Mouse (Mus musculus): ENCODE measurements around the gene Sept9. TPM values are rescaled to one million over a fixed set of nuclear protein-coding genes. Genes with fewer than 3 reads are reported as not detected.

Sept9 gene
- polyA plus RNA-seq, 1 experiment from 2014 or later, result 111 TPM

DNA sequence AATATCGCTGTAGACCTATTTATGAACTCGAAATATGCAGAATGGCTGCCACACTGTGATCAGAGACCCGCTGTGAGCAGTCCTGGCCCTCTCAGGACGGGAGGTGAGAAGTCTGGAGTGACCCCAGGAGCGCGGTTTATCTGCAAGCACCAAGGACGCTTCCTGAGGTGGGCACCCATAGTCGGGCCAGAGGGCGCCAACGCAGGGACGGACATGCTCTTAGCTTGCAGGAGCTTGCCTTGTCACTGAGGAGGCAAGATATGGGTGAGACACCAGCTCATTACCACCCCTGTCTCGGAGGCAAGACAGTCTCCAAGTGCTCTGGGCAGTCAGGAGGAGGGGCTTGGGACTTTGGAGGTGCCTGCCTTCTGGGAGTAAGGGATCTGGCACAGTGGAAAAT is 2.4 kb downstream of the Sept9 start:
- Histone ChIP-seq H3K4me2 (no peak overlapping the region), H3K9ac (ENCODE audit: low read depth, low read length) (no peak overlapping the region), H3K36me3 (ENCODE audit: control insufficient read depth, insufficient read depth, low read length) (no peaks in the 10 kb centered on the region), H3K27ac (ENCODE audit: low read depth, low read length) (no peak overlapping the region), H3K9me3 (ENCODE audit: control insufficient read depth, low read length) (no peaks in the 10 kb centered on the region), H3K4me1 (replicated peaks; ENCODE audit: control insufficient read depth, insufficient read depth, low read length) (peaks cover 13% of the 10 kb centered on the region), H3K4me3 (ENCODE audit: low read depth, low read length) (no peak overlapping the region), H3K27me3 (replicated peaks; ENCODE audit: control insufficient read depth, insufficient read depth, low read length) (peaks cover 49% of the 10 kb centered on the region)
- 84% methylated on average over 12 of the region's 12 CpGs for WGBS
- ATAC-seq (replicated peaks; ENCODE audit: low FRiP score) (no peak), DNase-seq (ENCODE audit: low spot score) (no peak)

DNA sequence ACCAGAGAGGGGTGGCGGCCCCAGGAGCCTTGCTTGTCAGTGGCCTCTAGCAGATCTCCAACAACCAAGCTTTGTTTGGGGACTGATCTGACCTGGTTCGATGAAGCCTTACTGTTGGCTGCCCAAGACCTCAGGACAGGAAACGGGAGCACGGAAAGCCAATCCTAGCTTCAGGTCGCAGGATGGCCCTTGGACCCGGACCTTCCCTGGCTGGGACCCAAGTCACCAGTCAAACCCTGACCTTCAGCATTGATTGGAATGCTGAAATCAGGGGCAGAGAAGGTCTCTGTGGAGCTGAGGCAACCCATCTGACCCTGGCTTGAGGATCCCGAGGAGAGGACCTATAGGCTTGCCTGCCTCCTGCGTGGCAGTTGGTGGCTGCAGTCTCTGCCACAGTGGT is 5.1 kb downstream of the Sept9 start:
- peaks cover 33% of the 10 kb centered on the region for H3K27me3 ChIP-seq (replicated peaks; ENCODE audit: control insufficient read depth, insufficient read depth, low read length)
- DNase-seq (ENCODE audit: low spot score) (no peak), ATAC-seq (replicated peaks; ENCODE audit: low FRiP score) (peak; percentile 57)
- no peaks in the 10 kb centered on the region for H3K9me3 ChIP-seq (ENCODE audit: control insufficient read depth, low read length)
- H3K27ac ChIP-seq (ENCODE audit: low read depth, low read length), result peak overlapping the region; percentile 70
- H3K4me1 ChIP-seq (replicated peaks; ENCODE audit: control insufficient read depth, insufficient read depth, low read length), result peaks cover 12% of the 10 kb centered on the region
- H3K4me3 ChIP-seq (ENCODE audit: low read depth, low read length), result no peak overlapping the region
- no peak overlapping the region for H3K9ac ChIP-seq (ENCODE audit: low read depth, low read length)
- H3K36me3 ChIP-seq (ENCODE audit: control insufficient read depth, insufficient read depth, low read length), result no peaks in the 10 kb centered on the region
- H3K4me2 ChIP-seq, result peak overlapping the region; percentile 18
- 66% methylated on average over 8 of the region's 8 CpGs for WGBS

DNA sequence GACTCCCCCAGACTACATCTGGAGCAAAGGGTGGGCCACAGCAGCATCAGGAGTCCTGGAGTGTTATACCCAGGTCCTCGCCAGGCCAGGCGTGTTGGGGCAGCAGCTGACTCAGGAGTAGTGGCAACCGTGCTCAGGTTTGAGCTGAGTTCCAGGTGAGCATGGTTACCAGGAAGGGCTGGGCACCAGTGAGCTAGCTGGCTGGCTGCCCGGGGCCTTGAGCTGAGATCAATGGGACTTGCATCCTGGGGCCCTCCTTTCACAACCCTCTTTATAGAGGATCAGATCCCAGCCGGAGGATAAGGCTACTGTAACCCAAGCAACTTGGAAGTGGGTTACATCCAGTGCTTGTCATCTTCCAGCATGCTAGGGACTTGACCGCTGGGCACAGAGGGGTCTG is 5.6 kb downstream of the Sept9 start:
- Histone ChIP-seq H3K27me3 (replicated peaks; ENCODE audit: control insufficient read depth, insufficient read depth, low read length) (peaks cover 29% of the 10 kb centered on the region), H3K9me3 (ENCODE audit: control insufficient read depth, low read length) (no peaks in the 10 kb centered on the region), H3K4me2 (peak overlapping the region; percentile 18), H3K9ac (ENCODE audit: low read depth, low read length) (no peak overlapping the region), H3K27ac (ENCODE audit: low read depth, low read length) (peak overlapping the region; percentile 65; the same call in 1 of the 2 replicates), H3K36me3 (ENCODE audit: control insufficient read depth, insufficient read depth, low read length) (no peaks in the 10 kb centered on the region), H3K4me3 (ENCODE audit: low read depth, low read length) (no peak overlapping the region), H3K4me1 (replicated peaks; ENCODE audit: control insufficient read depth, insufficient read depth, low read length) (peaks cover 8% of the 10 kb centered on the region; the same call in 1 of the 2 replicates)
- ATAC-seq (replicated peaks; ENCODE audit: low FRiP score) (no peak), DNase-seq (ENCODE audit: low spot score) (no peak)
- WGBS, result 77% methylated on average over 6 of the region's 6 CpGs

DNA sequence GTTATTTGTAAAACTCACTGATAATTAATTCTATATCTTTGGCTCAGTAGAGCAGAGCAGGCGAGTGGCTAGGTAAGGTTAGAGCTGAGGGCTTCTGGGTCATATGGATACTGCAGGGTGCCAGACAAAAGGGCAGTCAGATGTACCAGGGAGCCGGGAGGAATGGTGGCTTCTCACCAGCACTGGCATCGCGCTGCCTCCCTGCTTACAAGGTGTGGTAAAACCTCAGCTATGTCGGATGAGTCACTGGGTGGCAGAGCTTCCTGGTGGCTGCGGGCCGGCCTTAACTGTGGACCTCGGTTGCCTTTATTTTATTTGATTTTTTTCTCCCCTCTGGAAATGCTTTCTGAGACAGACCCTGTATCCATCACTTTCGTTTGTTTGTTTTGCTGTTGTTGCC is 6.0 kb downstream of the Sept9 start:
- peak overlapping the region; percentile 18 for H3K4me2 ChIP-seq
- DNase-seq (ENCODE audit: low spot score) (no peak), ATAC-seq (replicated peaks; ENCODE audit: low FRiP score) (no peak)
- no peak overlapping the region for H3K4me3 ChIP-seq (ENCODE audit: low read depth, low read length)
- no peak overlapping the region for H3K27ac ChIP-seq (ENCODE audit: low read depth, low read length)
- no peaks in the 10 kb centered on the region for H3K36me3 ChIP-seq (ENCODE audit: control insufficient read depth, insufficient read depth, low read length)
- H3K4me1 ChIP-seq (replicated peaks; ENCODE audit: control insufficient read depth, insufficient read depth, low read length), result peaks cover 8% of the 10 kb centered on the region; the same call in 1 of the 2 replicates
- H3K9ac ChIP-seq (ENCODE audit: low read depth, low read length), result no peak overlapping the region
- no peaks in the 10 kb centered on the region for H3K9me3 ChIP-seq (ENCODE audit: control insufficient read depth, low read length)
- 74% methylated on average over 9 of the region's 9 CpGs for WGBS
- peaks cover 25% of the 10 kb centered on the region for H3K27me3 ChIP-seq (replicated peaks; ENCODE audit: control insufficient read depth, insufficient read depth, low read length)

DNA sequence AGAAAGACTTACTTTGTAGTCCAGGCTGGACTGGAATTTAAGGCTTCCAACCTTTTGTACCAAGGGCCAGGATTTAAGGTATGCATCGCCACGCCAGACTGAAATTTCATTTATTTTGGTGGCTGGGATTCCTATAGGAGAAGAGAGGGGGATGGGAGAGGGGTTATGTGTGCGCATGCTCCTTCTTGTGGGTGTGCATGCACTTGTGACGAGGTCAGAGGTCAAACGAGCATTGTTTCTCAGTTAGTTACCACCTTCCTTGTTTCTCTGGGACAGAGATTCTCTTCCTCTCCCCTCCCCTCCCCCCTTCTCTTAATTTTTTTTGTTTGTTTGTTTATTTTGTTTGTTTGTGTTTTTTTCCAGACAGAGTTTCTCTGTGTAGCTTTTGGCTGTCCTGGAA is 8.0 kb downstream of the Sept9 start:
- H3K9ac ChIP-seq (ENCODE audit: low read depth, low read length), result no peak overlapping the region
- ATAC-seq (replicated peaks; ENCODE audit: low FRiP score), result no peak
- H3K36me3 ChIP-seq (ENCODE audit: control insufficient read depth, insufficient read depth, low read length), result no peaks in the 10 kb centered on the region
- H3K27me3 ChIP-seq (replicated peaks; ENCODE audit: control insufficient read depth, insufficient read depth, low read length), result peaks cover 9% of the 10 kb centered on the region; the same call in 1 of the 2 replicates
- peaks cover 8% of the 10 kb centered on the region; the same call in 1 of the 2 replicates for H3K4me1 ChIP-seq (replicated peaks; ENCODE audit: control insufficient read depth, insufficient read depth, low read length)
- H3K9me3 ChIP-seq (ENCODE audit: control insufficient read depth, low read length), result no peaks in the 10 kb centered on the region
- WGBS, result 68% methylated on average over 5 of the region's 5 CpGs
- DNase-seq (ENCODE audit: low spot score), result no peak
- no peak overlapping the region for H3K27ac ChIP-seq (ENCODE audit: low read depth, low read length)
- H3K4me3 ChIP-seq (ENCODE audit: low read depth, low read length), result no peak overlapping the region
- H3K4me2 ChIP-seq, result no peak overlapping the region

DNA sequence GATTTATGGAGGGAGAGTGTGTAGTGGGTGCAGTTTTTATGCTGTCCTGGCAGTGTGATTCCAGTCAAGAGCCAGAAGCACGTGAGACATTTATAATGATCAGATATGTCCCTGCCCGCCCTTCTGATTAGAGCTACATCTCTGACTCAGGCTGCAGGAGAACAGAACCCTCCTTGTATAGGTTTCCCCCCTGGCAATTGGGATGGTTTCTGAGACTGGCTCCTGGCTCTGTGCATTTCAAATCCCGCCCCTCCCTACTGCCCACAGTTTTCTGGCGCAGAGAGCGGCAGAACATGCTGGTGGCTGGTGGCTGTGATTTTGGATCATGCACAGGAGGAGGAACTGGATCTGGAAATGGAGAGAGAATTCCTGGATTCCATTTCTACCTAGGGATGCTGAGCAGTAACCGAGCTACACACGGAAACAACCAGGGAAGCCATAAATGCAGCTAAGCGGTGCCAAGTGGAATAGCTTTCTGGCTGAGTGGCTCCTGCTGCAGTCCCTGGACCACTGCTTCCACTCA is 8.8 kb downstream of the Sept9 start:
- WGBS, result 85% methylated on average over 8 of the region's 8 CpGs
- peaks cover 8% of the 10 kb centered on the region; the same call in 1 of the 2 replicates for H3K4me1 ChIP-seq (replicated peaks; ENCODE audit: control insufficient read depth, insufficient read depth, low read length)

DNA sequence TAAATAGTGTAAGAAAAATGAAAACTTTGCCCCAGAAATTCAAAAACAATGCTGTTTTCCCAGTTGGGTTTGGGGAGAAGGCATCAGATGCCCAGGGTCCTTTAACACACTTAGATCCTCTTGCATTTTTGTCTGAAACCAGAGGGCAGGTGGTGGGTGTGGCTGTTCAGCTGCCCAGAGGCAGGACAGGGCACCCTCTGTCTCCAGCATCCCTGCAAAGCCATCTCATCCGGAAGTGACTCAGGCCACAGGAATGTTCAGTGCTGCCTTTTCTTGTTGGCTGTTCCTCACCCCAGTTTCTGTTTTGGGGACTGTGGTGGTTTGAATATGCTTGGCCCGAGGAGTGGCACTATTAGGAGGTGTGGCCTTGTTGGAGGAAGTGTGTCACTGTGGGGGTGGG is 17.3 kb downstream of the Sept9 start:
- H3K9me3 ChIP-seq (ENCODE audit: control insufficient read depth, low read length), result no peaks in the 10 kb centered on the region
- ATAC-seq (replicated peaks; ENCODE audit: low FRiP score), result no peak
- no peak overlapping the region for H3K9ac ChIP-seq (ENCODE audit: low read depth, low read length)
- H3K27me3 ChIP-seq (replicated peaks; ENCODE audit: control insufficient read depth, insufficient read depth, low read length), result no peaks in the 10 kb centered on the region
- H3K4me2 ChIP-seq, result no peak overlapping the region
- DNase-seq (ENCODE audit: low spot score), result no peak
- no peaks in the 10 kb centered on the region for H3K4me1 ChIP-seq (replicated peaks; ENCODE audit: control insufficient read depth, insufficient read depth, low read length)
- 69% methylated on average over 2 of the region's 2 CpGs for WGBS
- no peak overlapping the region for H3K27ac ChIP-seq (ENCODE audit: low read depth, low read length)
- H3K4me3 ChIP-seq (ENCODE audit: low read depth, low read length), result no peak overlapping the region
- H3K36me3 ChIP-seq (ENCODE audit: control insufficient read depth, insufficient read depth, low read length), result no peaks in the 10 kb centered on the region

More for the DNA sequence above, 8.8 kb downstream of the Sept9 start:
- DNase-seq (ENCODE audit: low spot score) (no peak), ATAC-seq (replicated peaks; ENCODE audit: low FRiP score) (no peak)
- no peak overlapping the region for H3K4me2 ChIP-seq
- H3K27me3 ChIP-seq (replicated peaks; ENCODE audit: control insufficient read depth, insufficient read depth, low read length), result 0 out of 2 replicates have a peak, but pooled peaks cover 5% of the 10 kb centered on the region
- no peaks in the 10 kb centered on the region for H3K9me3 ChIP-seq (ENCODE audit: control insufficient read depth, low read length)
- no peaks in the 10 kb centered on the region for H3K36me3 ChIP-seq (ENCODE audit: control insufficient read depth, insufficient read depth, low read length)
- no peak overlapping the region for H3K27ac ChIP-seq (ENCODE audit: low read depth, low read length)
- H3K9ac ChIP-seq (ENCODE audit: low read depth, low read length), result no peak overlapping the region
- no peak overlapping the region for H3K4me3 ChIP-seq (ENCODE audit: low read depth, low read length)

DNA sequence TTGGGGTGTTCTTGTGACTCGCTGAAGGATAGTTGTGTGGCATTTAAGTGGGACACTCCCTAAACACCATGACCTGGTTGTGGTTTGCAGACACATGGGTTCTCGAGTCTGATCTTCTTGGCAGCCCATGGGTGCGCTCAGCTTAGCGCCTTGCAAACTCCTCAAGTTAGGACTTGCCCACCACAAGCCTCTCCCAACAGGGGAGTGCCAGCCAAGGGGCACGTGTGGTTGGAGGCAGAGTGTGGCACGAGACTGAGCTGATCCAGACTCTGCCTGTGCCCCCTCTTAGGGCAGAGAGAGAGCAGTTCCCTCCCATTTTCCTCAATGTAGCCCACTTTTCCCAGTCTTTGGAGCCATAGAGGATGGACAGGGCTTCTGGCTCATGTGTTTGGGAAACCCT is 18.6 kb downstream of the Sept9 start:
- Histone ChIP-seq H3K27ac (ENCODE audit: low read depth, low read length) (no peak overlapping the region), H3K4me2 (no peak overlapping the region), H3K4me3 (ENCODE audit: low read depth, low read length) (no peak overlapping the region), H3K27me3 (replicated peaks; ENCODE audit: control insufficient read depth, insufficient read depth, low read length) (no peaks in the 10 kb centered on the region), H3K4me1 (replicated peaks; ENCODE audit: control insufficient read depth, insufficient read depth, low read length) (peaks cover 4% of the 10 kb centered on the region; the same call in 1 of the 2 replicates), H3K36me3 (ENCODE audit: control insufficient read depth, insufficient read depth, low read length) (no peaks in the 10 kb centered on the region), H3K9ac (ENCODE audit: low read depth, low read length) (no peak overlapping the region), H3K9me3 (ENCODE audit: control insufficient read depth, low read length) (no peaks in the 10 kb centered on the region)
- no peak for DNase-seq (ENCODE audit: low spot score)
- WGBS, result 77% methylated on average over 6 of the region's 6 CpGs
- ATAC-seq (replicated peaks; ENCODE audit: low FRiP score), result no peak

DNA sequence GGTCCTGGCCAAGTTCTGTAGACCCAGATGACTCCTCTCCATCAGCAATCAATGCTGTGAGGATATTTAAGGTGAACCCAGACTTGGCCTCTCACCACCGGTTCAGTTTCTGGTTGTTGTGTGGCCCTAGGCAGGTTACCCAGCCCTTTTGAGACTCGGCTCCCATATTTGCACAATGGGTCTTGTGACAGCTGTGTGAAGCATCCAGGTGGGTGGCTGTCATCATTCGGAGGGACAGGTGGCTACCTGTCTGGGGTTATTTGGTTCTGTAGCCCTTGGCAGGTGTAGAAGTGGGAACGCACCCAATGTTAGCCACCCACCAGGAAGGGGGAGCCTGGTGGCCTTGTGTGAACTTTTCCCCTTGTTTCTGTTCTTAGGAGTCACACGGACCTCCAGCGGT is 19.0 kb downstream of the Sept9 start:
- Histone ChIP-seq H3K9me3 (ENCODE audit: control insufficient read depth, low read length) (no peaks in the 10 kb centered on the region), H3K4me2 (no peak overlapping the region), H3K27ac (ENCODE audit: low read depth, low read length) (no peak overlapping the region), H3K4me1 (replicated peaks; ENCODE audit: control insufficient read depth, insufficient read depth, low read length) (peaks cover 4% of the 10 kb centered on the region; the same call in 1 of the 2 replicates), H3K27me3 (replicated peaks; ENCODE audit: control insufficient read depth, insufficient read depth, low read length) (no peaks in the 10 kb centered on the region), H3K9ac (ENCODE audit: low read depth, low read length) (no peak overlapping the region), H3K36me3 (ENCODE audit: control insufficient read depth, insufficient read depth, low read length) (no peaks in the 10 kb centered on the region), H3K4me3 (ENCODE audit: low read depth, low read length) (no peak overlapping the region)
- ATAC-seq (replicated peaks; ENCODE audit: low FRiP score) (no peak), DNase-seq (ENCODE audit: low spot score) (no peak)
- WGBS, result 80% methylated on average over 6 of the region's 6 CpGs
